Mouse (Mus musculus) layer of hippocampus, adult 18-20 months (tissue): Measurements from ENCODE around the gene Mettl24. TPM values are rescaled to one million over a fixed set of nuclear protein-coding genes. Genes with fewer than 3 reads are reported as not detected.
A peak's percentile ranks its signal among the peaks of the same experiment; 100 is the strongest.
"Not testable (repeated sequence)": the region's sequence is repeated elsewhere in the genome, so short reads cannot be mapped to it uniquely, and the experiment has no call there.

Experiments
- DNase-seq, 2 experiments: peaks; one replicate each; pipeline ENCODE4 v3.0.0; 2022; ENCODE audit warnings: low spot score in 2 of 2
- total RNA-seq, 2 experiments: library from RNA; stranded (reverse); gene quantifications; 2 replicates each; pipeline ENCODE4 v1.2.3; 2021

Gene Mettl24
- total RNA-seq, 2 experiments from 2014 or later: 2.9 to 3.9 TPM

DNA sequence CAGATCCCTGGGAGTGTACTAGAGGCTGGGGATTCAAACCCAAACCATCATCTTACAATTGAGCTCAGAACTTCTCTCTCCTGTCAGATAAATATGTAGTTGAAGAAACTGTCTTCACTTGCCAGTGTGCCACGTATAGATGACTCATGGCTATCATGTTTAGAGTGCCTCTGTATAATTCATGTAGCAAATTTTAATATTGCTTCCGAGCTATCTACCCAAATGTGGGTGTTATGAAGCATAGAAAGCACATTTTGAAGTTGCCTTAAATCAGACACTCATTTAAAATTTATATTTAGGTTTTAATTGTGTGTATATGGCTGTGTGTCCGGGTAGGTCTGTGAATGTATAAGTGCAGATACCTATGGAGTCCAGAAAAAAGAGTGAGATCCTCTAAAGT lies 109.0 kb downstream of the Mettl24 start:
- no peak for DNase-seq

DNA sequence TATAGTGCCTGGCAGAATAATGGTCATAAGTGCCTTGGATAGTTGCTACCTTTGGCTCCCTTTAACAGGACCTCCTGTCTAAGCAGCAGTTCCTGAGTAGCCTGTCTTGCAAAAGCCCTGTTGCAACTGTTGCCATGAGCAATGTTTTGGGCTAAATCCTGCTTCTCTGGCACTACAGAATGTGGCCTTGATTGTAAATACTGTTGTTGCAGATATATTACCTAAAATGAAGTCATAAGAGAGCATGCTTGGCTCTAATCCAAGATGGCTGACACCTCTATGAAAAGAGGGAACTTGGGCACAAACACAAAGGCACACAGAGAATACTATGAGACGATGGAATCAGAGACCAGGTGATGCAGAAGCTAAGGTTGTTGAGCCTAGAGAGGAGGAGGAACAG lies 122.1 kb downstream of the Mettl24 start:
- no peak for DNase-seq

DNA sequence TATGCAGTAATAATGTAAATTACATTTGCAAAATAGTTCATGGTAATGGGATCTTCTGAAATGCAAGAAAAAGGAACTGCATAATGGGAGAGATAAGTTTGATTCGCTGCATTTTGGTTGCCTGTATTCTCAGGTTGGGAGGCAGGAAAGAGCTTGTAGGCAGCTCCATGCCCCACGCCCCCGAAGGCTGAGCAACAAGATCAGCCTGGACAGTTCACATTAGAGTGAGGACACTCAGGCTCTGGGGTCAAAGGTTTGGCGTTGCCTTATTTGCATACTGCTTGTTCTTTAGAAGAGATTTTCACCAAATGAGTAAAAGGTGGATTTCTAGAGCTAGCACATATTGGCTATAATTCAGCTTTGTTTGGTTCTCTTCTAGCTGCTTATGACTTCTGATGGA lies 123.1 kb downstream of the Mettl24 start:
- DNase-seq: no peak

DNA sequence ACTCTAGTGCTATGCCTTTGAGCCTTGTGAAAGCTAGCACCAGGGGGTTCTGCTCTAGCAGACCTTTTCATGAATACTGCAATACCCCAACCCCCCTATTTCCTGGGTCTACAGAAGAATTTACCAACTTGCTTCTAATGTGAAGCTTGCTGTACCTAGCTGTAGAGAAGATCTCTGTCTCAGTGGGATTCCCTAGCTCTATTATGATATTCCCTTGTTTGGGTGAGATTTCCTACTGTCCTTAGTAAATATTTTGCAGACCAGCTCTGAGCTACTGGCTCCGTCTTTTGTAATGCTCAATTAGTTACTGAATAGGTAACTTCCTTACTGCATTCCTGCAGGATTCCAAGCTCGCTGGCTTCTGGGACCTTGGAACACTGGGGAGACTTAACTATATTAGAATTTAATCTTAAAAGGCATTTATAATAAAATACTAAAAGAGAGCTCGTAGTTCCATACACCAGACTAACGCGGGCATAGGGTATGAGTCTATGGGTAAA lies 126.4 kb downstream of the Mettl24 start:
- not testable (repeated sequence) for DNase-seq

DNA sequence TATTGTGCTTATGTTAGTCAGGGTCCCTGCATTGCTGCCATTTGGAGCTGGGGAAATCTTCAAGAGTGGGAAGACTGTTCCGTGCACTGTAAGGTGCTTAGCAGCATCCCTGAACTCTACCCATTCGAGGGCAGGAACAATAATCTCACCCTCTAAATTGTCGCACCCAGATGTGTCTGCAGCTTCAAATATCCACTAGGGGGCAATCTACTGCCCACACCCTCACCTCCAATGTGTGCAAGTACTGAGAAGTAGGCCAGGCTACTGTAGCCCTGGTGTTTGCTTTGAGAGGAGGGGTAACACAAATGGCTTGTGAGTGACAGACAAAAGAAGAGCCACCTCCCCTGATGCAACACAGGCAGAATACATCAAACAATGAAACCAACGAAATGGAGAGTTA lies 130.5 kb downstream of the Mettl24 start:
- DNase-seq: no peak

DNA sequence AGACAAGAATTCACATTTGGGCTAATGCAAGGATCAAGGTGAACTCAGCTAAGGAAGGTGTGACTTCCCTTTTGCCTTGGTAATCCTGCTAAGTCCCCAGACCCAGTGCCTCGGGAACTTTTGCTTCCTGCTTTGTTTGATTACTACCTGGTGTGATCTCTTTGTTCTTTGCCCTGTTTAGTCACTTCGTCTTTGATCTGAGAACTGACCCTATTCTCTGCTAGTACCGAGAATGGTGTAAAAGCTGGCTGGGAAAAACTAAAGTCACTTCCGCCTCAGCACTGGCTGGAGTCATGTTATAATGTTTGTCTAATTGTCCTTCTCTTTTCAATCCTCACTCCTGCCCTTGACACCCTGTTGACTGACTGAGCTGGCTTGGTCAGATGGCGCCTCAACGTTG lies 133.4 kb downstream of the Mettl24 start:
- no peak for DNase-seq

DNA sequence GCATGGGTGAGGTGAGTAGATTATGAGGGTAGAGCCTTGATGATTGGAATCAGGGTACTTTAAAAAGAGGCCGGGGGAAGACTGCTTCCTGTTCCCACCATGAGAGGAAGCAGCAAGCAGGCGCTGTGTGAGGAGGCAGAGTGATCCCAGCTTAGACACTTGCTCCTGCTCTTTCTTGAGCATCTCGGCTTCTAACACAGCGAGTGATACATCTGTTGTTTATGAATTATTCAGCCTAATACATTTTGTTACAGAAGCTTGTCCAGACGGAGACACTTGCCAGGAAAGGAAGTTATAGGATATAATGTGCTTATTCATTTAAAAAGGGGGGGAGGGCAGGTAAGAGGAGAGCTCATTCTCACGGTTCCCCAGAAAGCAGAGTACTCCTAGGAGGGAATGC lies 142.9 kb downstream of the Mettl24 start:
- peak in 1 of 2 experiments; percentile 70 for DNase-seq

DNA sequence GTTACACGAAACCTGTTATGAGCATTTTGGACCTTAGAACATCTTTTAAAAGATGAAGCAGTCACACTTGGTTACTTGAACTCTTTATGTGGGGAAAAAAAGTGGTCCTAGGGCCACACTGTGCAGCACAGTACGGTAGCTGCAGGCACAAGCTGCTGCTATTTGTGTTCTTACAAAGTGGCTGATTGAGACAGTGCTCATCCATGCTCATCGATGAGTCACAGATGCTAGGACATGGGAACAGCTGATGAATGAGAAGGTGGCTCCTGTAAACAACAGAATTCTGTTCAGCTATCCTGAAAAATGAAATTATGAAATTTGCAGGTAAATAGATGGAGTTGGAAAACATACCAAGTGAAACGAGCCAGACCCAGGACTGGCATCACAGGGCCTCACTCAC lies 144.6 kb downstream of the Mettl24 start:
- peak in 1 of 2 experiments; percentile 75 for DNase-seq

DNA sequence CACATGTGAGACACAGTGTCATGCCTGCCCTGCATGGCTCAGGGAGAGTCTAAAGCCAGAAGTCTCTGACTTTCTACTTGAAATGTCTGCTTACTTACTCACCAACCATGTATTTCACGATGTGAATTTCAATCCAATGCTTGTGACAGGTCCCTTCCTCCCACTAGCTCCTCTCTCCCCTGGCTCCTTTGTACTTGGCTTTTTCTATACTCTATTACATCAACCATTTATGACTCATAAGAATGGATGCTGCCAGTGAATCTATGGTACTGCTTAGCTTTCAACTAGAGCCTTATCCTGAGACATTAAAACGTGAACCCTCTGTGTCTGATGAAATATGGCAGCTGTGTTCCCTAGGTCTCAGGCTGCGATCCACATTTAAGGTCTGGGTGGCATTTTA lies 147.2 kb downstream of the Mettl24 start:
- no peak for DNase-seq

DNA sequence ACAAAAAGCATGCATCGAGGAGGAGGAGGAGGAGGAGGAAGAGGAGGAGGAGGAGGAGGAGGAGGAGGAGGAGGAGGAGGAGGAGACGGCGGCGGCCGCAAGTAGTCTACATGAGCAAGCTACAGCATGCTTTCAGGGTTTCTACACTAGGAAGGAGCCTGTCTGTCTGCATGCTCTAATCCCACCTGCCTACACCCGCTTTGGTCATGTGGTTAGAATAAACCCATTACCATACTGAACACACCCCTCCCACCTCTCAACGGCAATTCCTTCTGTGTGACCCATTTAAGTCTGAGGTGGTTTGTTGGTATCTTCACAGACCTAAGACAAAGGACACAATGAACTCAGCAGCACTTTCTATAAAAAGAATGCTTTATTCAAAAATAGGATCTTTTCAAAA lies 148.2 kb downstream of the Mettl24 start:
- no peak for DNase-seq

DNA sequence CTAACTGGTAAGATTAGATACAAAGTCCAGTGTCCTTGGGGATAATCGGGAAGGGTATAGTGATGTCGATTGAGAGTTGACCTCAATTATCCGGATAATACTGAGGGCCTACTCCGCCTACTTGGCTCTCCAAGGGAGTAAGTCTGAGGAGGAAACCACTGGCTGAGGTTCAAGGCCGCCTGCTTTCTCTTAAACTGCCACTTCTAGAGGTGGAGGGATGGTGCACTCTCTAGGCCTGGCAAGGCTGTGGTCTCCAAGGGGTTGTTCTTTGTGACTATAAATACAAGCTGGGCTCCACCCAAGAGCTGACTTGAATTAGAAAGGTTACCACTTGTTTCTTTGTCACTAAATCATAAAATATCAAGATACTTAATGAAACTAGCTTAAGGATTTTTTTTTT lies 157.0 kb downstream of the Mettl24 start:
- no peak for DNase-seq

DNA sequence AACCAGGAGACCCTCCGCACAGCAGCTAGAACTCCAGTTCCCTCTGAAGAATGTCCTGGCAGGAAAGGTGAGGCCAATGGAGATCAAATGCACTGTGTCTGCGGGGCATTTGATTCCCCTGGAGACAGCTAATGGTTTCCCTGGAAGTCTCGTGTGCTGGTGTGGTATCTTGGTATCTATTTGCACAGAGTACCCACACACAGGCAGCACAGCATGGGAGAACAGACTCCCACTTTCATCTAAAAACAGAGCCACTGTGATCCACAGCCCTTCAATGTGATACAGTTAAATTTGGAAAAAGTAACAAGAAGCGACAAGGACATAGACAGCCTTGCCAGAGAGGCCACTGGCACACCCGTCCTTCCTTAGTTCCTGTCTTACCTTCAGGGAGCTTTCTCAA lies 160.8 kb downstream of the Mettl24 start:
- DNase-seq: peak in 1 of 2 experiments; percentile 66

DNA sequence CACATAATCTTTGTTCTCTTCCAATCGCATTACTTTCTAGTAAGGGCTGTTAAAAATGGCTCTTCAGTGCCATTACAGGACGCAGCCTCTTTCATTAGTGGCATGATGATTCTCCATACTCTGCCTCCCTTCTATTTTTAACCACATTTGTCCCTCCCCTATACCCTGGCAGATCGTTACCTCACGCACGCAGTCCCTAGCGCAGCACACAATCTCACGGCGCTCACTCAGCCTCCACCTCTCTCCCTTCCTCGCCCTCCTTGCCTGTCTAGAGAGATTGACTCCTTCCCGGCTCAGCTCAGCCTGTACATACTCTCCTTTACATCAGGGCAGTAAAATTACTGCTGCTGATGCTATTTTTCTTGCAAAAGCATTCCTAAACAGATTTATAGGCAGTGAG lies 161.5 kb downstream of the Mettl24 start:
- DNase-seq: no peak

DNA sequence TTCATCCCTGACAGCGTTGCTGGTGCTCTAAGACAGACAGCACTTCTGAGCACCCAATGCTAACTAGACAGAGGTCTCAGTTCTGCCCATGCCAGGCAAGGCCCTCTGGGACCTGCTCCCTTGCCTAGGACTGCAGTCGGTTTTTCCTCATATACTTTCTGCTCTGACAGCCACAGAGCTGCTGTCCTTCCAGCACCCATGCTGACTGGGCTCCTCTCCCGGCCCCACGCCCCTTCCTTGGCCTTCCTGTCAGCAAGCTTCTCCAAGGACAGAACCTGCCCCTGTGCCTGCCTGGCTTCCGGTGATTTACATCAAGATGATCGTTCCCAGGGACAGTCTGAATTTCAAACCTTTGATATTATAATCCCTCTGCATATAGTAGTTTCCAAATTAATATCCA lies 162.5 kb downstream of the Mettl24 start:
- no peak for DNase-seq

DNA sequence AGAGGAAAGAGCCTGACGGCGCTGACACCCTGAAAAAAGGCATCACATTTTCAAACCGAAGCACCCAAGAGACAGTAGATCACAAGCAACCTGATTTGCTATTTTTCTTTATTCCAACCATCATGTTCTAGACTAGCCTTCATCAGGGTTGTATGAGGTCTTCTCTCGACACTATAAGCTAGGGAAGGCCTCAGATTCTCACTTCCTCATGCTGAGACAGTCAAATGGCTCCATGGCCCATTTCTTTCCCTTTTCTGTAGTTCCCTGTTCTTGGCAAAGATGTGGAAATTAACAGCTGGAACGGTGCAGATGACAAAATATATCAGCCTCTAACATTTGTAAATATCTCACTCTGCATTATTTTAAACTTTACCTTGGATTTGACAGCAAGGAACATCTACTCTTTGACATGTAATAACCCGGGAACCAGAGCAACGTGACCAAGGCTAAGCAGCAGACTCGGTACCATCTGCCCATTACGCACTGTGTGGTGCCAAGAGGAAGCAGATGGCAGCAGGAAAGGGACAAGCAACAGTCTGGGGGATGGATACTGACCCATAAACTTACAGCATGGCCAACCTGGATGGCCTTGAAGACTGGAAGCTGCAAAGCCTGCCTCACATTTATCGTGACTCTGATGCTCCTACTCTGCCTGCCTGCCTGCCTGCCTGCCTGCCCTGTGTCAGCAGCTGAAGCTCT lies 164.2 kb downstream of the Mettl24 start:
- no peak for DNase-seq

DNA sequence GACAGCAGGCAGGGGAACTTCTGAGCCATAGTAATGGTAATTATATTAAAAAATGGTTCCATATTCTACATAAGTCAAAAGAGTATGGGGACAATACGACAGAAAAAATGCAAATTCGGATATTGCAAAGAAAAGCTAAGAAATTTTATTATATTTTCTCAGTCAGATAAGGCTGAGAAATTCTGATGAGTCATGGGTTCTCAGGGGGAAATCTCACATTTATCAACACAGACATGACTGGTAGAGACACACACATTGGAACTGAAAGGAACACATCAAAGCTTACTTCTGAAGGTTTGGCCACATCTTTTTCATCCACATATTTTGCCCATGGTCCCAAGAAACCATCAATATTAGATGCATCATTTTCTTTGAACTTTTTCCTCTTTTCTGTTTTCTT lies 167.6 kb downstream of the Mettl24 start:
- no peak for DNase-seq

DNA sequence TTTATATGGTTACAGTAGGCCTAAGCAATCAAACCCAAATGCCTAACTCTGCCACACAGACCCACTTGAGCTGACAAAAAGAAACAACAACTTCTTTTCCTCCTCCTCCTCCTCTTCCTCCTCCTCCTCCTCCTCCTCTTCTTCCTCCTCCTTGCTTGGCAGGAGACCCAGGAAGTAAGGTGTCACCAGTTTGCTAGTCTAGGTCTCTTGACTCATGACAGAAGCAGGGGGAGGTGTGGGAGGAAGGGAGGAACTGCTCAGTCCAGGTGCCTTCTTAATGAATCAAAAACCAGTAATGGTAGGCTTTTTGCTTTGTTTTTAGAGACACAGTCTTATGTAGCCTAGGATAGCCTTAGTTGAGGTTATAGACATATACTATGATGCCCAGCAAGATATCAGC lies 168.1 kb downstream of the Mettl24 start:
- DNase-seq: no peak

DNA sequence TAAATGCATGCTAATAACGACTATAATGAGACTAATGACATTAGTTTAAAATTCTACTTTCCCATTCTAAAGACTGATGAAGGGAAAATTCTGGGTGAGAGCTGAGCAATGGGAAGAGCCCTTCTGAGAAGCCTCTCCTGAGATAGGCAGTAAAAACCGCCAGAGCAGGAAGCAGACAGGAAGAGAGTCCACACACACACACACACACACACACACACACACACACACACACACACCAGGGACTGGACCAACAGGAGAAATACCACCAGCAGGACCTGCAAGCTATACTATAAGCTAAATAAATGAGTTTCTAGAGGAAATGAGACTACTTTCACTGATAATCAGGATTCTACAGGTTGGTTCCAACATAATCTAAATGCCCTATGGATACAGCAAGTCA lies 172.5 kb downstream of the Mettl24 start:
- no peak for DNase-seq

DNA sequence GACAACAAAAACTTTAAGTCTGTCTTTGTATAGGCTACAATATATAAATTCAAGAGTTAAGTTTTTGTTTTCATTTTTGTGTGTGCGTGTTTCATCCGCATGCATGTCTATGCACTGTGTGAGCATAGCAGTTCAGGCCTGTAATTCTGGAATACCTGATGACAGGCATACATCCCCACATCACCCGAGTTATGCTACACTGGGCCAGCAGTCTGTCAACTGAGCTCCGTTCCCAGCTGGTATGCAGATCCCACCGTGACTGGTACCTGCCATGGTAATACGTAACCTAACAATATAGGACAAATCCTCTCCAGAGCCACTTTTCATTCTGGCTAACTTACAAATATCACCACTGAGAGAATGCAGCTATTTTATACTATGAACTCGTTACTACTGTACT lies 173.6 kb downstream of the Mettl24 start:
- no peak for DNase-seq

DNA sequence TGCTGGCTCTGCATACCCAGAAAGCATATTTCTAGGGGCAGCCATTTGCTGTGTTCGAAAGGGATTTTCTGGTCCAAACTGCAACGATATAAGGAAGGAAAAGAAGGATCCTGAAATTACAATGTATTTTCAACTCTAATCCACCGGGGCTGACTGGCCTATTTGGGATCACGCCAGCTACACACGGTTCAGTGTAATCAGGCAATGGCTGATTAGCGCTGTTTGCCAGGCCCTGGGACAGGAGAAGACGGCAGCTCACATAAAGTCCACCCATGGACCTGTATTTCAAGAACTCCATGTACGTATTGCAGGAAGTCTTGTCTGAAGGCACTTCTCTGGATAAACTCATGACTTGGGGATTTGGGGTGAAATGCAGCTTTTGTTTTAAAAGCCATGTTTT lies 174.5 kb downstream of the Mettl24 start:
- DNase-seq: no peak
